Mouse (Mus musculus): Measurements from ENCODE around the gene Dchs2.

Dchs2 gene

DNA sequence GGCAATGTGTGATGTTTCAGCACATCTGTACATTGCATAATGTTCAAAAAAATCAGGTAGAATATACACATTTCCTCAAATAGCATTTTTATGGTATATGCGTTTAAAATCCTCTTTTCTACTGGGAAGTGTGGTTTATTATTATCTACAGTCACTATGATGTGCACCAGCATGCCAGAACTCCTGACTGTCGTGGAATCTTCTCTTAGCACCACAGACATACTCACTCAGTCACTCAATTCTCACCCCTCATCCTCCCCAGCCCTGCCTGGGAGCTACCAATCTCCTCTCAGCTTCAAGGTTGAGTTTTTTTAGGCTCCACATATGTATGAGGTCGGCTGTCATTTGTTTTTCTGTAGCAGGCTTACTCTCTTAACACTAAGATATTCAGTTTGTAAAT is 20.8 kb downstream of the Dchs2 start:
- in situ Hi-C loops (cut with MboI, MseI): no loop called here

DNA sequence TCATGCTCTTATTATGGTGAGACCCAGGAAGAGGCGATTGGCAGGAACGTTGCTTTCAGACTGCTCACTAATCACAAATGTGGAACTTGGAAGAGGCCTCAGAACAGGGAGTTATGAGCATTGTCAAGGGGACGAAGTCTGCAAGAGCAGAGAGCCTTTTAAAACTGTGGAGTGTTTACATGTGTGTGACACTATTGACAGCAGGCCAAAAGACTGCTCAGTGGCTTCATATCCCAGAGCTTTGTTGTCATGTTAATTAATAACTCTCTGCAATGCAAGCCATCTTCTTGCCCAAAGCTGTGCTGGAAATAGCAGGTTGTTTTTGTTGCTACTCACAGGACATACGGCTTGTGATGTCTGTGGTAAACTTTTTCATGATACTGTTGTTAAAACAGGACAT is 27.9 kb downstream of the Dchs2 start:
- in situ Hi-C loops (cut with MboI, MseI): no loop called here

- in situ Hi-C loops (cut with MboI, MseI): no loop called here
These were observed 28.4 kb downstream of the Dchs2 start for GRCm38 (mm10) chr3:83156165-83156564.

DNA sequence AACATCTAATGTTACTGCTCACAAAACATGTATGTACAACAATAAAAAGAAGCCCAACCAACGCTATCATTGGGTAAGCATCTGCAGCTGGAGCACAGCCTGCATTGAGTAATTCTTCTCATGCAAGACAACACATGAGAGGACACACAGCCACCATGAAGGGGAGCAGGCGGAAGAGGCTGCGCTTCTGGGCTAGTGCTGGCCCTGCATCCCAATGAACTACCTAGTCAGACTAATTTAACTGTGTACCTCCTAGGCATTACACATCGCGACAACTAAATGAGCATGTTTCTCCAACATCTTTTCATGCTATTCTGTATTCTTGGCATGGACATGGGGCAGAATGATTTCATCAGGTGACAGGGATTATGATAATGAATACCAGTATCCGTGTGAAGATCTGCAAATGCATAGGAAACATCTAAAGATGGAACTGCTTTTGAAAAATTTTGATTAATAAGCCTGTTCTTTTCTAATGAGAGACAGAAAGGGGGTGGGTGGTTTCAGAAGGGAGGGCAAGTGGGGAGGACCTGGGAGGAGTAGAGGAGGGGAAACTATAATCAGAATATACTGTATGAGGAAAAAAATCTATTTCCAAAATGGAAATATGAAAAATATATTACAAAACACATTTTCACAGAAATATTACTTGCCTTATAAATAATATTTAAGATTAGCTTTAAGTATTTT is 33.9 kb downstream of the Dchs2 start:
- in situ Hi-C loops (cut with MboI, MseI): no loop called here

DNA sequence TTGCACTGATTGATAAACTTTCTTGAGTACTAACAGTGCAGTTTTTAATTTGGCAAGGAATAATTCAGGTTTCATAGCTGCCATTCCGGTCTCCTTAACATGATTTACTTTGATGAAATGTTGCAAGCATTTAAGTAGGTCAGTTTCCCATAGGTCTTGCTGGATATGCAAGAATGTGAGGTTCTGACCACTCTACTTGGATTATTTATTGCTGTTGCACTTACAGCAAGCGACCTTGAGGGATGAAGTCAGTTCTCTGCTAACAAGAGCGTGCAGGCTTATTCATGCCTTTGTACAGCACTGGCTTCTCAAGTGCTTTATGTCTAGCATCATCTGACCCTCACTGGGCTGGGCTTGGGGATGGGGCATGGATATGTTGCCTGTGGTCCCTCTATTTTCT is 35.9 kb downstream of the Dchs2 start:
- in situ Hi-C loops (cut with MboI, MseI): no loop called here

DNA sequence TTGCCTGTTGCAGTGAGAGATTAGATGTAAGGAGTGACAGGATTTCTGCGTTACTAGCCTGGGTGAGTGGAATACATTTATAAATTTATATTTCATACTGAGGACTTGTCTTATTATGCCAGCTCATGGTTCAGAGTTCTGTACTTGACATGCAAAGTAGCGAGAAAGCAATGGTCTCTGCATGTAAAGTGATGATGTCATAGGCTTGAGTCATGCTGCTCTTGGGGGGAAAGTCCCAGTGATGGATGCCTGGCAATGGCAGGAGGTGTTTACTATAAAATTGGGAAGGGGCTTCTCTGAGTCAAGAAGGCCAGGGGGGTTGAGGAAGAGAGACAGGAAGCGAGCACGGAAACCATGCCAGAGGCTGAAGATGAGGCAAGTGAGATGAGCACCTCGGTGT is 57.8 kb downstream of the Dchs2 start:
- in situ Hi-C loops (cut with MboI, MseI): no loop called here

GRCm38 (mm10) chr3:83191271-83191670 is 63.5 kb downstream of the Dchs2 start:
- in situ Hi-C loops (cut with MboI, MseI): no loop called here

- in situ Hi-C loops (cut with MboI, MseI): no loop called here
These were observed 64.7 kb downstream of the Dchs2 start for GRCm38 (mm10) chr3:83192401-83192800.

DNA sequence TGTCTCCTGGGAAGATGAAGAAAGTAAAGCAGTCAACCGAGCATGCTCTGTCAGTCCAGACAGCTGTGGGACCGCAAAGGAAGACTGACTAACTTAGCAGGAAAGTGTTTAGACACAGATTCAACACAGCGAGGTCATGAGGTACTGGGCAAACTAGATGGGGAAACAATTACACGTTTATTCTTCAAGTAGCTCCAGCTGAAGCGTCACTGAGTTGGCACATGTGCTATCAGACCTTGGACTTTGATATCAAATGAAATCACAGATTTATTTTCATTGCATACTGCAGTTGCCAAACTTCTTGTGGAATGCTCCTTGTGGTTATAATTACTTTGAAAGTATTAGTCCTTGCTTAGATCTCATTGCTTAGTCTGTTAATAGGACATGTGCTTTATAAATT is 67.2 kb downstream of the Dchs2 start:
- in situ Hi-C loops (cut with MboI, MseI): no loop called here

DNA sequence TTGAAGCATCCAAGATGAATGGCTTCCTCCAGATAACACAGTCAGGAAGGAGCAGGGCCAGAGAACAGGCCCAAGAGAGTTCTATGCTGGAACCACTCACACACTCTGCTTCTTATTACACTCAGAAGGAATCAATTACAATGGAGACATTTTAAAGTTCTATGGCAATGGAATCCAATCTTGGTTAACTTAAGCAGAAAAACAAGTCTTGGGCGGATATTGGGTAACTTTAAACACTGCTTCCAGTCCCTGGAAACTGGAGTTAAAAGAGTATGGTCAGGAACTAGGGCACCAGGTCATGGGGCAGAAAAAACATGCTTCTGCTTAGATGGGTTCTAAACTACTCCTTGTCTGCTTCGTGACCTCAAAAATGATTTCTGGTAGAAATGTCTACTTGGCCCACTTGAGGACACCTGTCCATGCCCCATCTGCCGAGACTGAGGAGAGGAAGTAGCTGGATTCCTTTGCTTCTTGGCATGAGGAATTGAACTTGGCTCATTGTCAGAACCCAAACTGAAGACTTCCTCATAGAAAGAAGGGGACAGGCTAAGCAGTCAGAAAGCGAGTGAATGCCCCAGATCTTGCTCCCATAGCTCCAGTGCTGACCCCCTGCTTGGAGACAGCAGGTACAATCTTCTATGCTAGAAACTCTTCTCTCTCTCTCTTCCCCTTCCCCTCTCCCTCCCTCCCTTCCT is 73.7 kb downstream of the Dchs2 start:
- in situ Hi-C loops (cut with MboI, MseI): no loop called here

DNA sequence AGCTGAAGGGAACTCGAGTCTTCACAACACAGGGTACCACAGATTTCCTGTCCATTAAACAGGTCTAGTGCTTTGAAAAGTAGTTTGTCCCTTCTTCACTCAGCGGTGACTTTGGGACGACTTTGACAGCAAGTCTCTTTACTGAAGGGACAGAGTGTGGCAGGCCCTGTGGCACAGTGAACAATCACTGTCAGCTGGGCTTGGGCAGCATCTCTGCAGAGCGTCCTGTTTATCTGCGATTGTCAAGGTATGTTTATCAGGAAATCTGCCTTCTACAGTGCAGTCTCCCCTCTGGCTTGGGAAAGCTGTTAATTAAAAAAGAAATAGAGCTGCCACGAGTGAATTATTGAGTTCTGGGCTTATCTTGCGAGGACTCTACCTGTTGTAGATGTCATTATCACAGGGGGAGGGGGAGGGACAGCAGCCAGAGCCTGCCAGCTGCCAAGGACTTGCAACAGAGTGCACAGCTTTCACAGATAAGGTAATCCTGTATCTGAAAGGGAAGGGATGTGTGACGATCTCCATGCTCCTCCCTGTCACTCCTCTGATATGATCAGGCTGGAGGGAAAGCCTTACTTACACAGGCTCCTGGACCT is 77.4 kb downstream of the Dchs2 start:
- in situ Hi-C loops (cut with MboI, MseI): no loop called here

DNA sequence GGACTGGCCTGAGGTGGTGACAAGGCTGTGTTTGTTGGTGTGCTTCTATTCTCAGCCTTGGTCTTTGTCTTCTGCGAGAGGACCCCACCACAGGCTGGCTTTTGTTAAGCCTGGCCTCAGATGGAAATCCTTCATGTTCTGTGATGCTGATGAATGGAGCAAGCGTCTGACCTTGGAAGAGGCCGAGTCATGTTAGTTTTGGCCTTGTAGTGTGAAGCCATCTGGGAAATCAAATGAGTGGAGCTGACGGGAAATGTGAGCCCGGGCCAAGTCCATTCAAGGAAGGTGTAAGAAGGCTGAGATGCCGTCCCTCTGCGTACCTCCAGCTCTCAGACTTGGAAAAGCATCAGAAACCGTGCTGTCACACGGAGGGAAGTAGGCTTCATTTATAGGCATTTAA is 81.9 kb downstream of the Dchs2 start:
- in situ Hi-C loops (cut with MboI, MseI): no loop called here

DNA sequence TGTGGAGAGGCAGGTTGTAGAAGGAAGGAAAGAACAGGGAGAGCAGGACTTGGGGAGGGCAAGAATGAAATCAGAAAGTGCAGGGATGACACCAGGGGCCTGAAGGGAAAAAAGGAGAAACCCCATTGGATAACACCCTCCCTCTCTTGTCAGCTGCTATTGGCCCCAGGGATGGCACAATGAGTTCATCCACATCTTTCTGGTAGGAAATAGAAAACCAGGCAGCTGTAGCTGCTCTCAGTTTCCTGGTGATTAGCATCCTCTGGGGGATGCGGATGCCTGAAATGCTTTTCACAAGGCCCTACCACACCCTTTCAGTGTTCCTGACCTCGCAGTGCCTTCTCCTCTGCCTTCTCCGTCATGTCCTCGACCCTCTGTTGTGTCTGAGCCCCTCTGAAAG is 82.5 kb downstream of the Dchs2 start:
- in situ Hi-C loops (cut with MboI, MseI): no loop called here

- in situ Hi-C loops (cut with MboI, MseI): no loop called here
These were observed 84.2 kb downstream of the Dchs2 start for GRCm38 (mm10) chr3:83211939-83212338.

DNA sequence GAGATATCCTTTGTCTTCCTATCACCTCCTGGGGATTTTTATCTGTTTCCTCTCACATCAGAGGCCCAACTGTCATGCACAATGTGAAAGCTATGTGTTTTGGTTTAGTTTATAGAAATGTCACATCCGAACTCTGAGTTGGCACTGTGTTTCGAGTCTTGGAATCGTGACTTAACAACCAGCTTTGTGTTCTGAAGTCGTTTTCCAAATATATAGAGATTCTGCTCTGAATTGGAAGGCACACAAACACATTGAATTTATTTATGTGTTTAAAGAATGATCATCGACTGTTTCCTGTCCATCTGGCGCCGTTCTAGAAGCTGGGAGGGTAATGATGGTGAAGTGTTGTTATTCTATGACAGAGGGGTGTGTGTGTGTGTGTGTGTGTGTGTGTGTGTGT is 84.8 kb downstream of the Dchs2 start:
- in situ Hi-C loops (cut with MboI, MseI): no loop called here

DNA sequence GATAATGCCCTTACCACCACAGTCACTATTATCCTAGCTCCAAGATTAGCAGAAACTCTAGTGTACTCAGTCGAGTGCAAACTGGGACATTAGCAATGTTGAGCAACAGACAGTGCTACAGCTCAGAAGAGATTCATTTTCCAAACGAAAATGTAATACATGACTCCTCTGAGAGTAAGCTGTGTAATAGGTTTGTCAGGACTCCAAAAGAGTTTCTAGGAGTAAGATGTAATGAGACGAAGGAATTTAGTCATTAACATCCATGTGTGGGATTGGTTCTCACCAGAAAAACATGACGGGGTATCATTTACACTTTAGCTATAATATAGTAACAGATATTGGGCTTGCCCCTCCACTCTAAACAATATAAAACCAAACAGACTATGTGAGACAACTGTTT is 90.3 kb downstream of the Dchs2 start:
- in situ Hi-C loops (cut with MboI, MseI): no loop called here

GRCm38 (mm10) chr3:83220101-83220500 is 92.4 kb downstream of the Dchs2 start:
- in situ Hi-C loops (cut with MboI, MseI): no loop called here

GRCm38 (mm10) chr3:83222125-83222524 is 94.4 kb downstream of the Dchs2 start:
- in situ Hi-C loops (cut with MboI, MseI): no loop called here

GRCm38 (mm10) chr3:83228383-83228782 is 100.6 kb downstream of the Dchs2 start:
- in situ Hi-C loops (cut with MboI, MseI): loop anchor here (5.0 kb wide), 1 partner anchor 56 kb away; no protein-coding TSS in a partner anchor

GRCm38 (mm10) chr3:83230326-83230725 is 102.6 kb downstream of the Dchs2 start:
- in situ Hi-C loops (cut with MboI, MseI): no loop called here

DNA sequence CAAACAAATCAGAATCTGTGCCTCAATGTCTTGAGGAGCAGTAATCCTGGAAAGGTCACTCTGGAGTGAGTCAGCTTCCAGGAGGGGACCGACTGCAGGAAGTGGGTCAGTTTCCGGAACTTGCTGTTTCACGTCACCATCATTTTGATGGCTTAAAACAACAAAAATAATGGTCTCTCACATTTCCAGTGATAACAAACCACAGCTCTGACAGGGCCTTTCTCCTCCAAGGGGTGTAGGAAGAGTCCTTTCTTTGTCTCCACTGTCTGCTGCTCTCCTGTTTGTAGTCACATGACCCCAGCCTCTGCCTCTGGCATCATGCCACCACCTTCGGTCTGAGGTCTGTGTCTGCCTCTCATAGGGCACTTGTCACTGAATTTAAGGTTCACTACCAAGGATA is 106.7 kb downstream of the Dchs2 start:
- in situ Hi-C loops (cut with MboI, MseI): no loop called here

DNA sequence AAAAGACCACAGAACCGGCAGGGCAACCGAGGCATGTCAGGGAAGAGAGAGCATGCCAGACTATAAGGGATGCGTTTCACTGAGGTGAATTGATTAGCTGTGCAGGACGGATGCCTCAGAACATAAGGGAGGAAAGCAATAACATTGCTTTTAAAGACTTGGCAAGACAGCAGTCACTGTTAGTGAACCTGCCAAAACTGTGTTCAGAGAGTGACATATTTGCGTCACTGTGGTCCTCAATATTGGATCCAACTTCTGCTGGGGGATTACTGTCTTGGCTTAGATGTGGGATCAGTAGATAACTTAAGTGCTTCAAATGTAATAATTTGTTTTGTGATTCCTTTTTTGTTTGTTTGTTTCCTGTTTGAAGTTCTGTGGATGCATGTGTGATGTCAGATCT is 107.3 kb downstream of the Dchs2 start:
- in situ Hi-C loops (cut with MboI, MseI): no loop called here

GRCm38 (mm10) chr3:83246536-83246935 is 118.8 kb downstream of the Dchs2 start:
- in situ Hi-C loops (cut with MboI, MseI): no loop called here
